ENCODE assay signal across 8 mouse cellular contexts in the genomic region with DNA sequence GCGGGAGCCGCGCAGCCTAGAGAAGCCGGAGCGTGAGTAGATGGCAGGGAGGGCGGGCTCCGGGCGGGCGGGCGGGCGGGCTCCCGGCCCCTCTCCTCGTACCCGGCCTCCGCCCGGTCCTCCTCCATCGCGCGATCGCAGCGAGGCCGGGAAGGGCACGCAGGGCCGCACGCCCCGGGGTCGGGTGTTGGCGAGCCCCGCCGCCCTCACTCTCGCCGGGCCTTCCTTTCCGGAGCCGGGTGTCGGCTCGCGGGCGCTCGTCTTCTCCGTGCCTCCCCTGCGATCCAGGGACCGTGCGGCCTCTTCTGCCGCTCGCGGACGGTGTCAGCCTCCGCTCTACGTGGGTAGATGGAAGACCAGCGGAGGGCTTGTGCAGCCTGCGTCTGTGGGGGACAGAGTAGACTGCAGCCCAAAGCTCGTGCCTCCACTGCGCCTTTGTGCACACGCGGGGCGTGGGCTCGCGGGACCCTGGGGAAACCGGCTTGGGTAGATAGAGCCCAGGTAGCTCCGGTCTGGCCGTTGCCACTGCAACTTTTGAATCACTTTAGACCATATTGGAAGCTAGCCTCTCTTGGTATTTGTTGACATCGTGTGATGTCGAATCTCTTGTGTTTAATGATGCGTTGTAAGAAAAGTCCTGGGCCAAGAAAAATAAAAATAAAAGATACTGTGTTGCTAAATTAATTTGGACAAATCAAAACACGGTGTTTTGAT. TPM values are rescaled to one million over a fixed set of nuclear protein-coding genes. Genes with fewer than 3 reads are reported as not detected.
DNase-seq lines count a peak whose midpoint lies in the region; ATAC-seq and TF ChIP-seq lines count a peak whose summit lies in the region.

A gene (plus strand): TSS at position 211 of the 714 bp plus-strand sequence.

- peaks cover 42% of the 10 kb centered on the region for H3K4me1 ChIP-seq in E14TG2a.4 (replicated peaks; ENCODE audit: low read depth, low read length)
- H3K4me1 ChIP-seq in erythroblast, embryonic 14.5 days (ENCODE audit: control insufficient read depth) = peaks cover 36% of the 10 kb centered on the region
- peaks cover 28% of the 10 kb centered on the region for H3K4me1 ChIP-seq in heart, embryonic 12.5 days (replicated peaks)
- H3K4me1 ChIP-seq in kidney, embryonic 16.5 days (ENCODE audit: insufficient read depth, low read length) = peaks cover 29% of the 10 kb centered on the region
- H3K4me1 ChIP-seq in liver, embryonic 13.5 days (replicated peaks) = peaks cover 47% of the 10 kb centered on the region
- peaks cover 42% of the 10 kb centered on the region for H3K4me1 ChIP-seq in neural tube, embryonic 13.5 days (replicated peaks)

- H3K9ac ChIP-seq in heart, embryonic 12.5 days = peak within 1 kb of the TSS; percentile 95
- peak within 1 kb of the TSS; percentile 97 for H3K9ac ChIP-seq in kidney, embryonic 16.5 days (replicated peaks; ENCODE audit: low read length)
- H3K9ac ChIP-seq in liver, embryonic 13.5 days = peak within 1 kb of the TSS; percentile 93
- H3K9ac ChIP-seq in neural tube, embryonic 13.5 days = peak within 1 kb of the TSS; percentile 97

- H3K4me2 ChIP-seq in heart, embryonic 12.5 days = peak within 1 kb of the TSS; percentile 79
- peak within 1 kb of the TSS; percentile 89 for H3K4me2 ChIP-seq in kidney, embryonic 16.5 days (replicated peaks; ENCODE audit: low read depth, low read length)
- peak within 1 kb of the TSS; percentile 91 for H3K4me2 ChIP-seq in liver, embryonic 13.5 days
- peak within 1 kb of the TSS; percentile 70 for H3K4me2 ChIP-seq in neural tube, embryonic 13.5 days

- peak within 1 kb of the TSS; percentile 98 for H3K27ac ChIP-seq in heart, embryonic 12.5 days (ENCODE audit: poor library complexity, severe bottlenecking)
- H3K27ac ChIP-seq in kidney, embryonic 16.5 days (ENCODE audit: low read length) = peak within 1 kb of the TSS; percentile 99
- peak within 1 kb of the TSS; percentile 95 for H3K27ac ChIP-seq in liver, embryonic 13.5 days
- H3K27ac ChIP-seq in neural tube, embryonic 13.5 days (replicated peaks) = peak within 1 kb of the TSS; percentile 98

- H3K4me3 ChIP-seq in E14TG2a.4 (replicated peaks; ENCODE audit: low read length) = peak within 1 kb of the TSS; percentile 94
- peak within 1 kb of the TSS; percentile 94 for H3K4me3 ChIP-seq in erythroblast, embryonic 14.5 days (replicated peaks)
- peak within 1 kb of the TSS; percentile 92 for H3K4me3 ChIP-seq in heart, embryonic 12.5 days
- H3K4me3 ChIP-seq in kidney, embryonic 16.5 days (ENCODE audit: low read length) = peak within 1 kb of the TSS; percentile 64
- H3K4me3 ChIP-seq in liver, embryonic 13.5 days (replicated peaks) = peak within 1 kb of the TSS; percentile 93
- H3K4me3 ChIP-seq in neural tube, embryonic 13.5 days = peak within 1 kb of the TSS; percentile 72

- ATAC-seq in heart, embryonic 12.5 days (ENCODE audit: insufficient number of reproducible peaks, low FRiP score) = peak; percentile 71
- ATAC-seq in kidney, embryonic 16.5 days (ENCODE audit: low FRiP score, low TSS enrichment) = peak; percentile 69
- peak; percentile 67 for ATAC-seq in liver, embryonic 13.5 days (ENCODE audit: low read depth)
- ATAC-seq in neural tube, embryonic 13.5 days (ENCODE audit: low read depth) = peak; percentile 81

- WGBS in heart, embryonic 12.5 days = under 1% methylated on average over 50 of the region's 65 CpGs
- 0% methylated on average over 42 of the region's 65 CpGs for WGBS in kidney, embryonic 16.5 days
- WGBS in liver, embryonic 13.5 days (ENCODE audit: insufficient replicate concordance) = under 1% methylated on average over 55 of the region's 65 CpGs
- under 1% methylated on average over 51 of the region's 65 CpGs for WGBS in neural tube, embryonic 13.5 days

- peak; percentile 14 for DNase-seq in brain, embryonic 18.5 days (ENCODE audit: low read depth, low spot score)
- DNase-seq in liver, embryonic 13.5 days = peak; percentile 52
- peak; percentile 67 for DNase-seq in testis, postnatal 14 days (ENCODE audit: low spot score)

- no peak for TF ChIP-seq CTCF in E14TG2a.4 (conservative IDR thresholded peaks at IDR 0.05; ENCODE audit: low read length)

- no peaks in the 10 kb centered on the region for H3K9me3 ChIP-seq in E14TG2a.4 (ENCODE audit: low read length)
- no peaks in the 10 kb centered on the region for H3K9me3 ChIP-seq in erythroblast, embryonic 14.5 days (ENCODE audit: control insufficient read depth, low read length)
- no peaks in the 10 kb centered on the region for H3K9me3 ChIP-seq in heart, embryonic 12.5 days (replicated peaks)
- no peaks in the 10 kb centered on the region for H3K9me3 ChIP-seq in kidney, embryonic 16.5 days (ENCODE audit: low read length)
- no peaks in the 10 kb centered on the region for H3K9me3 ChIP-seq in liver, embryonic 13.5 days (replicated peaks)
- no peaks in the 10 kb centered on the region for H3K9me3 ChIP-seq in neural tube, embryonic 13.5 days

- H3K27me3 ChIP-seq in E14TG2a.4 (ENCODE audit: insufficient read depth, low read length) = no peaks in the 10 kb centered on the region
- H3K27me3 ChIP-seq in erythroblast, embryonic 14.5 days (ENCODE audit: control insufficient read depth) = no peaks in the 10 kb centered on the region
- H3K27me3 ChIP-seq in heart, embryonic 12.5 days (replicated peaks) = no peaks in the 10 kb centered on the region
- no peaks in the 10 kb centered on the region for H3K27me3 ChIP-seq in kidney, embryonic 16.5 days (ENCODE audit: insufficient read depth, low read length)
- H3K27me3 ChIP-seq in liver, embryonic 13.5 days = no peaks in the 10 kb centered on the region
- H3K27me3 ChIP-seq in neural tube, embryonic 13.5 days = no peaks in the 10 kb centered on the region

- no peaks in the 10 kb centered on the region for H3K36me3 ChIP-seq in E14TG2a.4 (ENCODE audit: insufficient read depth, low read length)
- H3K36me3 ChIP-seq in erythroblast, embryonic 14.5 days (ENCODE audit: control insufficient read depth) = peaks cover 3% of the 10 kb centered on the region
- no peaks in the 10 kb centered on the region for H3K36me3 ChIP-seq in heart, embryonic 12.5 days
- no peaks in the 10 kb centered on the region for H3K36me3 ChIP-seq in kidney, embryonic 16.5 days (ENCODE audit: insufficient read depth, low read length)
- H3K36me3 ChIP-seq in liver, embryonic 13.5 days = no peaks in the 10 kb centered on the region
- no peaks in the 10 kb centered on the region for H3K36me3 ChIP-seq in neural tube, embryonic 13.5 days

RNA-seq across cellular contexts. Expression of the gene that starts here (rescaled TPM):
- 0.11 and 0.21 TPM in 2 replicates for polyA plus RNA-seq in erythroblast, embryonic 14.5 days (2012)
- 8.7 and 10.2 TPM in 2 replicates for polyA plus RNA-seq in heart, embryonic 12.5 days (2016; fragmentation: Nextera tagmentation; extraction: Ambion mirVana)
- 10.0 and 10.5 TPM in 2 replicates for polyA plus RNA-seq in kidney, embryonic 16.5 days (2015; fragmentation: Nextera tagmentation; extraction: Ambion mirVana)
- polyA plus RNA-seq in liver, embryonic 13.5 days (2015; fragmentation: Nextera tagmentation; extraction: Ambion mirVana) = 3.0 and 3.8 TPM in 2 replicates
- polyA plus RNA-seq in neural tube, embryonic 13.5 days (2015; fragmentation: Nextera tagmentation; extraction: Ambion mirVana) = 11.8 and 14.5 TPM in 2 replicates

Comparison
In these comparisons a context has a peak if more than half of its experiments do, and no peak if none do; other contexts are left out.
1. Peak in every context shown above with its lines: DNase-seq, ATAC-seq, H3K4me3 ChIP-seq and H3K27ac ChIP-seq.
2. DNase-seq: peak in every context shown above with its lines; median percentile 67 in testis, postnatal 14 days; 52 in liver, embryonic 13.5 days; 14 in brain, embryonic 18.5 days.